Mouse (Mus musculus) frontal cortex, postnatal 25 days (tissue): ENCODE data around the gene Tmem243.
"Not testable (repeated sequence)": the region's sequence is repeated elsewhere in the genome, so short reads cannot be mapped to it uniquely, and the experiment has no call there.

ENCODE experiments used
- DNase-seq, 2 experiments: peaks; one replicate each; pipeline ENCODE4 v3.0.0; 2022; ENCODE audit warnings: low spot score in 2 of 2

Tmem243 gene

DNA sequence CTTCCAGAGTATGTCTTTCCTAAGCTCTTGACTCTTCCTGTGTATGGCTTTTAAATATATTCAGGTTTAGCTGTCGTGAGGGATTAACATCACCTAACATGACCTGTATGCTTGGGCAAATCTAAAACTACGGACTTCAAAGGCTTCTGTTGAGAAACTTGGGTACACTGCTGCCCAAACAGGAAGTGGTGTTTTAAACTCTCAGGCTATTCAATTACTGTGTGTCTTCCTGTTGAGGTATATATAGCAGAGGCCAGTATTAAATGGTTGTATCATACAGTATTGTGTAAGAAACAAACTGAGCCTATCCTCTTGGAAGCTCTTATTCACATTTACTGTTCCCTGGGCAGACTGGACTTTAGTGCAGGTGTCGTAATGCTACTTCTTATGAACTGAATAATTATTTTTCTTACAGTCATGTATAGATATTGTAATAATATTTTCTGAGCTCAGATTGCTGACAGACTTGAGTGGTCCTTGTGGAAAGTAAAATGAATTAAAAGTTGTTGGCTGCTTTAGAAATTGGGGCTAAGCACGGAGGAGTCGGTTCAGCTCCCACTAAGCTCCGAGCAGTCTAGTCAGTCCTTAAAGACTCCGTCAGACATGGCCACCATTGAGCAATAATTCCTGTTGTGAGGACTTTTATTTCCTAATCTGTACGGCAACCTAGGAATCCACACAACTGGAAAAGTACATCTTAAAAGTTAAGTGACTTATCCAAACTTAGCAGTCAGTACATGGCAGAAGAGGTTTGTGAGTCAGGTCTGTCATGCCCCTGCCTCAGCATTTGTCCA, 7.0 kb downstream of the Tmem243 start:
- DNase-seq, result no peak

DNA sequence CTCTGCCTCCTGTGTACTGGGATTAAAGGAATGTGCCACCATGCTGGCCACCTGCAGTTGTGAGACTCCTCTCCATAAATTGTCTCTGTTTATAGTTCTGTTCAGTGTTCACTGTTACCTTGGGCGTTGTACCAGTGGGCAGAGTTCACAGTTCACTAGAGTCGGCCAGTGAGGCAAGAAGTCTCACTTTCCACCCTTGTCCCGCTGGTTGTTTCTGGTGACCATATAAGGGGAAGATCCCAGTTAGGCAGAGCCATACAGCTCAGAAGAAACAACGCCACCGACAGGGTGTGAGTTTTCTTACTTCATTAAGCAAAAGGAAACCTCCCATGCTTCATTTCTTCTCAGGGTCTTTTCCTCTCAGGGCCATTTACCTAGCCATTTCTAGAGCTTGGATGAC, 8.0 kb downstream of the Tmem243 start:
- no peak for DNase-seq

DNA sequence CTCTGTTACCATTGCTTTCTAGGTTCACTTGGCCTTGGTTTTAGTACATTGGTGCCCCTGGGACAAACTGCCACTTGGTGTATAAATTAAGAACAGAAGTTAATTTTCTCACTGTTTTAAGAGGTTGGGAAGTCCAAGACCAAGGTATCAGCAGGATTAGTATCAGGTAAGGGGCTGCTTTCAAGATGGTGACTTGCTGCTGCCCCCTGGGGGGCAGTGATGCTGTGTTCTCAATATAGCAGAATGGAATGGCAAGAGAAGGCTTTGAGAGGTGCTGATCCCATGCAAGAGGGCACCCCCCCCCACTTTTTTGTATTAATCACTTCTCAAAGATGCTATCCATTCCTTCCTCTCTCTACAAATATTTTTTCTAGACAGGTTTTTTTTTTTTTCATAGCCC, 9.1 kb downstream of the Tmem243 start:
- no peak for DNase-seq

DNA sequence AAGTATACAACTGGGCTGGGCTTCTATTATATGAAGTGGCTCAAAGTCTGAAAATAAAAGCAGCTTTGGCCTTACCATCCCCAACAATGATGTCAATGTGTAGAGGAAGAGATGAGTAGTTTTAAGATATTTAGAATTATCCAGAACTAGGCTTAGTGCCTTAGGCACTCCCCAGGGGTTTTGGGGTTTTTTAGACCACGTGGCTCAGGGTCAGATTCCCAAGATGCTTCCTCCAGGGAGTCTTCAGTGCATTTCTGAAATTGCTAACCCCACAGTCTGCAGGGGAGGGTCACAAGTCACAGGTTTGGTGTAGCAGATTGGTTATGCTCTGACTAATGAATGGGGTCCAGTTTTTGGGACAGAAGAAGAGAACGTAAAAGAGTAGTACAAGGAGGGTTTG, 10.8 kb downstream of the Tmem243 start:
- DNase-seq, result no peak

DNA sequence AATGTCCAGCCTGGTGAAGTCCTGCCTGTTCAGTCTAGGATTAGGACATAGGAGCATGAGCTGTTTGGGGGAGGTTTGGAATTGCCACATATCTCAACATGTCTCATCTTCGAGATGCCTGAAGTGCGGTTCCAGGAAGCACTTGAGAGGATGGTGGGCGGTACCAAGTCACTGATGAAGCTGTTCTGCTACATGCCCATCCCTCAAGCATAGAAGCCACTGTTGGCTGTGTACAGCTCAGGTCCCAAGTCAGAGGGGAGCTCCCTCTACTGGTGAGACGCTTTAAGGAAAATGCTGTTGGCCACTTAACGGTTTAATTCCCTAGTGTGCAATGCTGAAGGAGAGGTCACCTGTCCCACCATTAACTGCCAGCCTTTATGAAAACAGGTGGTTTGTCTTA, 11.3 kb downstream of the Tmem243 start:
- no peak for DNase-seq

DNA sequence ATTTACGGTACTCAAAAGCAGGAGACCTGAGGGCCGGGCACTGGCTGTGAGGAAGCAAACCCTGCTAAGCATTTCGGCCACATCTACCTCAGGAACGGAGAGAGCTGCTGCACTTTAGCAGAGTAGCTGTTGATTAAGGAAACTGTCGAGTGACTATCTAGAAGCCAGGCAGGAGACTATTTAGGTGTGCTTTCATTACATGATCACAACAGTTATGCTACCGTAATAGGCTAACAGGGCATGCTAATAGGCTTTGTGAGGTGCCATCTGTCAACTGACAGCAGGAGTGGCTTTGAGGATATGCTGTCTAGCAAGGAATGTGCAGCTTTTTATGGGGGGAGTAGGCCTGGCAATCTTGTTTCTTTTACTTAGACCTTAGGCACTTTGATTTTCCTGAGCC, 13.7 kb downstream of the Tmem243 start:
- DNase-seq, result no peak

DNA sequence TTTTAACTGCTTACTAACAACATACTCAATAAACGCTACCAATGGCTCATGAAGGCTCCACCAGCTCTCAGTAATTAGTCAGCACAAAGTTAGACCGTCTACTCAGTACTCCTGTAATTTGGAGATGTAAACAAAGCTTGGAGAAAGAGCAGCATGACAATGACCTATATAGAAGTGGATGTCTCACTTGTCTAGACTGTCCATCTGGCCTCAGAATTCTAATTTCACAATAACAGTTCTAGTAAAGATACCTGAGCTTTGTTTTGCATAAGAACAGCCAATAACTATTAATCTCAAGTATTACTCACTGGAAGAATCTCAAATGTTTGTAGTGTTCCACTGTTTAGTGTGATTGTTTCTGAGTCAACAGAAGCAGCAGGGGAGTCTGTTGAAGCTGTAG, 23.7 kb downstream of the Tmem243 start:
- DNase-seq, result no peak

DNA sequence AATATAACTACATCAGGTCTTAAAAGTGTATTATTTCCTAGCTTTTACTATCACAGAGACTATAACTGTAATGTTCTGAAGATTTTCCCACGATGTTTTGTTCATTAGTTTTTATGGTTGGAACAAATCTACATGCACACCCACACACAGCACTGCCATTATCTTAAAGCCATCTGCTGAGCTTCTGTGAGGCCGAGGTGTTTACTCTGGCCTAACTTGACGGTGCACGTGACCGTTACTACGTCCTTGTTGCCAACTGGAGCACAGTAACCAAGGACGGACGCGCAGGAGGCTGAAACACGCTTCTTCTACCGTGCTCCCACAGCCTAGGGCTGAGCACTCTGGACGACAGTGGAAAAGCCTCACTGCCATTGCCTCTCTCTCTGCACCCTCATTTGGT, 28.1 kb downstream of the Tmem243 start:
- no peak for DNase-seq

DNA sequence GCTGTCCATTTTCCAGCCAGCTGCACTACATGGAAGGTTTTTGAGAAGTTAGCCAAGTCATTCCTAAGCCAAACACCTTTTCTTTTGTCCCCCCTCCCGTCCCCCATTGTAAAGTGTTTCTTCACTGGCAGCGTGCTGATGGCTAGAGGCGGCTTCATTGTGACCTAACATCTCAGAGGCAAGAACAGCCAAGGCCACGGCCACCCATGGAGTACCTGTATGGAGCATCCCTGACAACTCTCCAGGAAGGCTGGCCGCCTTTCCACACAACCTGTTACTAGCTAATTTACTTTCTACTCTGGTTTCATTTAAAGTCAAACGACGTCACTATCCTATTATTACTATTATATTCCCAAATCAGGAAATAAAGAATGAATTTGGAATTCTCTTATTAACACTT, 31.3 kb downstream of the Tmem243 start:
- no peak for DNase-seq

DNA sequence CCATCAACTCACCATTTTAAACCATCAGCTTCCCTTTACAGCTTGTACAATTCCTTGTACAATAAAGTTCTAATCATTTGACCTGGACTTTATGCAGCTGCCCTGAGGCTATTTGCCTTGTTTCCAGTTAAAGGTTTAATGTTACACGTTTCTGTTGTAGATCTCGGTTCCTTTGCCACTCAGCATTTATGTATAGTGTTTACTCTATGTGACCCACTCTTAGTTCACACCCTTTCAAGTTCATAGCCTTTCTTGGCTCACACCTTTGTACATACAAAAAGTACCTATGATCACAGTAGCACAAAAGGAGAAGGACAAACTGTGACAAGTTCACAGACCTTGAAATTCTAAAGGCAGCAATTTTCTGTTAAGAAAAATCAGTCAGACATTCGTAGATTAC, 35.1 kb downstream of the Tmem243 start:
- no peak for DNase-seq

DNA sequence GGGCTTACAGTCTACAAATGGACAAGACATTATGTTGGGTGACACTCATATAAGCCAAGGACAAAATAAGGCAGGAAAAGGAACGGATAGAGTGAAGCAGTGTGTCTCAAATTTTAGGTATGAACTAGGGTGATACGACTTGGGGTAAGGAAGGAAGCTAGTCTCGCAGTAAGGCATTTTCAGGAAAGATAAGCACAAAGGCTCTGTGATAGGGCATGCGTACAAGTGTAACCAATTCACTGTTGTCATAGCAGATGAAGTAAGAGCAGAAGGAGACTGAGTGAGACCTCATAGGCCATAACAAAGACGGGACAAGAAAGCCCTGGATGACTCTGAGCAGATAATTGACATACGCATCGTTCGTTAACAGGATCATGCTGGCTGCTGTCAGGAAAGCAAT, 40.3 kb downstream of the Tmem243 start:
- no peak for DNase-seq

DNA sequence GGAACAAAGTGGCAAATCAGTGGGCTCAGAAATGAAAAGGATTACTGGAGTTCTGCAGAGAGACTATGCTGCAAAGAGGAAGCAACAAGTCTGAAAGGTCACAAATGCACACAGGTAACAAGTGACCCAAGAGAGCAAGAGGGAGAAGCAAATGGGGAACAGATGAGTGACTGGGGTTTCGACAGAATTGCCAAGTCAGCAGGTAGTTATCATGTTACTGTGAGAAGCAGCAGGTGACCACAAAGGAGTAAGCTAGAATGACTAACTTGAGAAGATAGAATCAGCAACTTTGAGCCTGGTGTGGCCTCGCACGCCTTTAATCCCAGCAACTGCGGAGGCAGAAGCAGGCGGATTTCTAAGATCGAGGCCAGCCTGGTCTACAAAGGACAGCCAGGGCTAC, 41.9 kb downstream of the Tmem243 start:
- no peak for DNase-seq

DNA sequence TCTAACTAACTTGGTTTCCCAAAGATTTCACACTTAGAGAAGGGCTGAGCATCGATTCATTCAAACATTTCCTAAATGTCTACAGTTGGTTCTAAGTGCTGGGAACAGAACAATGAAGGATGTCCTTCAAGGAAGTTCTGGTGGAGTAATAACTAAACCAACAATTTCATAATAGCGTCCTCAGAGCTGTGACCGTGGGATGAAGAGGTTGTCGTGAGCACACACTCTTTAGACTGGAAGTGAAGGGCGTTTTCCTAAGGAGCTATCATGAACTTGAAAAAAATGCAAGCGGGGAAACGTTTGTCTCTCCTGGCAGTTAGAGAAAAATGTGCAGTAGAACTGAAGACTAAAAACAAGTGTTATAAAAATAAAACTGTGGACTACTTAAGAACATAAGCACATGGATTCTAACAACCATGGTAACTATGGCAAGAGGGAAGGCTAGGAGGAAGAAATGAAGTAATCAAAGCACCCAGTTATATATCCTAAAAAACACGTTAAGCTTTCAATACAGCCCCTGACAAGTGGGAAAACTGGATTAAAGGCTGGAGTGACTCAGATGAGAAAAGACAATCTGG, 48.9 kb downstream of the Tmem243 start:
- DNase-seq, result no peak

DNA sequence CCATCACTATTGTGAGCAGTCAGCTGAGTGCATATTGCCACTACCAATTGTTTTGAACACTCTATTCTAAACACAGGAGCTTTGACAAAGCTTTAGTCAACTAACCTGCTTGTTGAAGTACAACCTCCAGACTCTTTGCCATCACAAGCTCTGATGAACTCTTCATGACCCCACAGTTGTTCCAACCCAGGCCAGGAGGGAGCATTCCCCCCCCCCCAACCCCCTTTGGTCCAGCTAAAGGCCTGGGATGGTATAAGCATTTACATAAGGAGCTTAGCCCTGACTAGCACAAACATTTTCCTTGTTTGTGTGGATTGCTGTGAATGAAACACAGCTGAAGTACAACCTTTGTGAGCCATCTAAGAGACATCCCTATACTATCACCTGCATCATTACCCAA, 56.3 kb downstream of the Tmem243 start:
- no peak for DNase-seq

DNA sequence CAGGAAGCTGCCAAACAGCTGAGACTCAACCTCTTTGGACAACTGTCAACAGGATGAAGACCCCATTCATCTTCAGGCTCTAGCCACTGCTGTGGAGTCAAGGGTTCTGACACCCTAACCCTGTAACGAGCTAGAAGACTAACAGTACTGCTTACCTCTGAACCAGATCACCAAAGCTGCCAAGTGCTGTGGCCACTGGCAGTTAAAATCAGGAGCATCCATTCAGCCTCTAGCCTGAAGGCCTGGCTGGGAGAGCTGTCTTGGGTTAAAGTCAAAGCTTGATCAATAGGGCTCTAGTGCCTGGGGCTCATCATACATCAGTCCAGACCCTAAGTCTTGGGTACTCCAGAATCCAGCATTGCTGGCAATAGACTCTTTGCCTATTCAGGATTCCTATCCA, 56.9 kb downstream of the Tmem243 start:
- no peak for DNase-seq

DNA sequence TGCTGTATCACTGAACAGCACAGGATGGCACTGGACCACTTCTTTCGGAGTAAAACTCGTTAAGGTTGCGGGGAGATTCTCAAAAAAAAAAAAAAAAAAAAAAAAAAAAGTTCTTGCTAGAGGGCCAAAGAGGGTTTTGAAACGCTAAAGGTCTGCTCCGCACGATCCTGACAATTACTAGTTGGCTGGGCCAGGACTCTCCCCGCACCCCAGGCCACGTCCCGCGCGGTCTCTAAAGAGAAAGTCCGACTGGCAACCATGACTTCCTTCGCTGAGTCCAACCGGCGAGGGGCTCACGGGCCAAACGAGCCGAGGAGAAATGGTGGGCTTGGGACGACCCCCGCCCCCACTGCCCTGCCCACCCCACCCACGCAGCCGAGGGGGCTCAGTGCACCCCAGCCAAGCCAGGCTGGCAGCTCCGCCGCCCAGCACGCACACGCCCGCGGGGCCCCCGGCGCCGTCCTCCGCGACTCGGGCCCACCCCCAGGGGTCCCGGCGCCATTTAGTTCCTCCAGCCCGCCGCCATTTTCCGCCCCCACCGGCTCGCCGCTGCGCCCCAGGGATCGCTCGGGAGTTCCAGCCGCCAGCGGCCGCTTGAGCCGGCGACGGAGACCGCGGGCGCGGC, 60.5 kb downstream of the Tmem243 start:
- DNase-seq, result no peak

DNA sequence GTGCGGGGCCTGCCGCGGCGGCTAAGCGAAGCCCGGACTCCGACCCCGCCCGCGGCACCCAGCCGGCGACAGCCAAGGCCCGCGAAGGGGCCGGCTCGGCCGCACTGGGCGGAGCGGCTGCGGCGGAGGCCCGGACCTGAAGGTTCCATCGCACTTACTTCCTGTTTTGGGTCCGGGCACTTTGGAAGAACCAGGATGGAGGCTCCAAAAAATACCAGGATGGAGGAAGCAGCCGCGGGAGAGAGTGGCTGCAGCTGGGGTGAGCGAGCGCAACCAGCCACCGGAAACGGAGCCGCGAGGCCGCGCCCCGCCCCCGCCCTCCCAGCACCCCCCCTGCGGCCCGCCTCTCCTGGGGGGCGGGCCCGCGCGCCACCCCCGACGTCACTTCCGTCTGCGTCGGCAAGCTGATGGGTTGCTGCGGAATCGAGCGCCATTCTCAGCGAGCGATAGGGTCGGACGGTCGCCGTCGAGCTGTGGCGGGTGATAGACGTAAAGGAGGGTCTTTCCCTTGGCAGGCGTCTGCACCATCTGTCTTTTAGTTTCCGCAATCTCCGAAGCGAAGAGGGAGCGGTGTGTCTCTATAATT, 61.1 kb downstream of the Tmem243 start, which contains the start of gene Dmtf1:
Gene Dmtf1, minus strand, starts transcription at position 321 of the 586 bp plus-strand sequence.
- DNase-seq, result peak; percentile 67 to 80

DNA sequence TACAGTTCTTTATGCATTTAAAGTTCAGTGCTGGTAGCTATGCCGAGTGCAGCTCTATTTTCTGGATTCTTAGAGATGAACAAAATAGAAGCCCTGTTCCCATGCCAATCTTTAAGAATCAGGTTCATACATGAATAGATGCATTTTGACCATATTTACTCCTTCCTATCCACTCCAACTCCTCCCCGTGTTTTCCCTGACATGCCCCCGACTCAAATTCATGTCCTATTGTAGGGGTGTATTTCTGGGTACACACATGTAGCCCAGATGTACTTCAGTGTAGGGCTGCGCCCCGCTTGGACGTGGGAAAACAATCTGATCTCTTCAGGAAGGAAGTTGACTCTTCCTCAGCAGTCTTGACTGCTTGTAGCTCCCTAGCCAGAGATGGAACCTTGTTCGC, 61.6 kb downstream of the Tmem243 start:
- no peak for DNase-seq

DNA sequence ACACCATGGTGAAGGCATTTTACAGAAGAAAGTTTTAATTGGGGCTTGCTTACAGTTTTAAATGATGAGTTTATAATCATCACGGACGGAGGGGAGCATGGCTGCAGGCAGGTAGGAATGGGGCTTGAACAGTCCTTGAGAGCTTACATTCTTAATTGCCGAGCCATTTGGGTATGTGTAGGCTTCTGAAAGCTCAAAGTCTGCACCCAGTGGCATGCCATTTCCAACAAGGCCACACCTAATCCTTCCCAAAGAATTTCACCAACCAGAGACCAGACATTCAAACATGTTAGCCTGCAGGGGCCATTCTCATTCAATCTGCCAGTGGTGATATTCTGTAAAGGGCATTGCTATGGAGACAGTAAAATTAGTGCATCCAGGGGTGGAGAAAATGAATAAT, 62.9 kb downstream of the Tmem243 start:
- DNase-seq, result no peak

DNA sequence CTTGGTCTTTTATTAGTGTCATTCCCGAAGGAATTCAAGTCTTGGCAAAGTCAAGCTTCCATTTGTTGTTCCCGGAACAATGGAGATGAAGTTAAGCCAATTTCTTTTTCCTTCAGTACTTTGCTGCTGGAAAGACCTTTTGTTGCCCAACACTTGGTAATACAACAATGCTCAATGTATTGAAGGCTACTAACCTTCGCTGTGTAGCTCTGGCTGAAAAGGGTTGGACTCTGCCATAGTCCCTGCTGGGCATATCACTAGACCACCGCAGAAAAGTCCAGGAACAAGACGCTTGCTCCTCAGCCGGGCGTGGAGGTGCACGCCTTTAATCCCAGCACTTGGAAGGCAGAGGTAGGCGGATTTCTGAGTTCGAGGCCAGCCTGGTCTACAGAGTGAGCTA, 64.7 kb downstream of the Tmem243 start:
- DNase-seq, result not testable (repeated sequence)

DNA sequence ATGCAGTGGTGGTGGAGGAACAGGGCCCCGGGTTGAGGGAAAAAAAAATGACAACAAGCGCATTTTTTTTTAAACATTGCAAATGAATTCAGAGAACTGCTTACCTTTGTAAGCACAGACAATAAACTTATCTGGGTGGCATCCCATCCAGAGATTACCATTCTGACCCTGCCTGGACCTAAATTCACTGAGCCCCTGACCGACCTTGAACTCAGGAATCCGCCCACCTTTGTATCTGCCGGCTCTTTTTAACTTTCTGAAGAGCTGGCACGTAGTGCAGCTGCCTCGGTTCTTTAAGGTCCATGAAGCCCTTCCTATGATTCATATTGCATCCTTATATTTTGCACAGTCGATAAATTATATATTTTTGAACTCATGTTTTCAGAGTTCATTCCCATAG, 65.9 kb downstream of the Tmem243 start:
- DNase-seq, result no peak

DNA sequence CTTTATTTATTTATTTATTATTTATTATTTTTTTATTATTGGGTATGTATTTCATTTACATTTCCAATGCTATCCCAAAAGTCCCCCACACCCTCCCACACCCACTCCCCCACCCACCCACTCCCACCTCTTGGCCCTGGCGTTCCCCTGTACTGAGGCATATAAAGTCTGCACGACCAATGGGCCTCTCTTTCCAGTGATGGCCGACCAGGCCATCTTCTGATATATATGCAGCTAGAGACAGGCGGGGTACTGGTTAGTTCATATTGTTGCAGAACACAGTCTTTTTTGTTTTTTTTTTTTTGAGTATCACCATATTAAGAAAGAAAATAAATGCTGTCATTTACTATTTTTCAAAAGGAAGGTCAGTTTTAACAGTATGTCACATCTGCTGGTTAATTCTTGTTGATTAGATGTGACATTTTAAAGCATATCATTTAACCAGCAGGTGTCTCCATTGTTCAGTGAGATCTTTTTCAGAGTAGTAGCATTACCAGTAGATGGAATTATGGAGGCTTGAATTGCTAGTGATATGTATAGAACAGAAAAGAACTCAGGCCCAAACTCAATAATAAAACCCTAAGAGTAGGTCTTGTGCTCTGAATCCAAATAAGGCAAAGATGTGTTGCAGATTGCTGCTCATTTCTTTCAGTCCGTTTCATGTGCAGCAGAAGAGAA, 69.0 kb downstream of the Tmem243 start:
- not testable (repeated sequence) for DNase-seq
